Mouse (Mus musculus): ENCODE measurements at regions not wholly inside any gene's neighbourhood (a gene's known extent, or its start where the extent isn't known, plus 50 kb on each side); places are given as distances from the start of the nearest gene placed in this dataset.

DNA sequence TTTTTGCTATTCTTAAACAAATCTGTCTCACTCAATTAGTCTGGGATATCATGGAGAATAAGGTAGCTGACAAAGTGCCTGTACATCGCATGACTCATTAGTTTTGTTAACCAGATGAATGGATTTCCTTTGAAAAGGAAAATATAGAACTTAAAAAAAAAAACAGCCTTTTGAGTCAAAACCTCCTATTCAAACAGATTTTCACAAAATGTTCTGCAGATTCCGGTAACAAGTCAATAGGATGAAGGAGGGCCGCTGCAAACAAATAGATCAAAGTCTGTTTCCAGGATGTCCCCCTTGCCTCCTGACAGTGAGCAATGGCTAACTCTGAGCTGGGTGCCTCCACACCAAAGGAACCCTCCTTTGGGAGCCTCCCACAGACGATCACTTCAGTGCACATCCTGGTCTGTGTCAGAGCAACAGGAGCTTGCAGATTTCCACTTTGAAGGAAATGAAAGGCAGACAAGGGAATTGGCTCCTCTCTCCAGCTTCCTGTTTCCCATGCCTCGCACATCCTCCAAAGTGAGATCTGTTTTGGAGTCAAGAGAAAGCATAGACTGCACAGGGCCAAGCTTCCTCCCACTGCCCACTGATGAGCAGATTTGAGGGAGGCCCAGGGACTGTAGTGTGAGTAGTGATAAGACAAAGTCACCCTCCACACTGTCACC, 243.8 kb upstream of the Gadl1 start:
- DNase-seq (ENCODE audit: low read depth in 2 of 2, low spot score in 2 of 2): no peak

DNA sequence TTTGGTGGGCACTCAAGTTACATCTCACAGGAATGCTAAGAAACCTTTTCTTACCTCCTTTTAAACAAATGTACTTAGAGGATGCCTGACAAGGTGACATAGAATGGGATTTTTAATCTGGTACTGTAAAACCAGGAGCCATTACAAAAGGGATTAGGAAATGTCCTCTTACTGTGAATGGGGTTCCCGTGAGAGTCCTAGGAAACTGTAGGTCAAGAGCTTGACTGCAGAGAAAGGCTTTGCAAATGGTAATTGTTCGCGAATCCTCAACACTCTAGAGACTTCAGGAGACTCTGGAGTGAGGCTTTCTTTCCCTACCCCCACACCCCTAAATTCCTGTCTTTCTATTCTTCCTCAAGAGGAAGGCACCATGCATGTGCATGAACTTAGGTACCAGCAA, 242.7 kb upstream of the Gadl1 start:
- no peak for DNase-seq (ENCODE audit: low read depth in 2 of 2, low spot score in 2 of 2)

DNA sequence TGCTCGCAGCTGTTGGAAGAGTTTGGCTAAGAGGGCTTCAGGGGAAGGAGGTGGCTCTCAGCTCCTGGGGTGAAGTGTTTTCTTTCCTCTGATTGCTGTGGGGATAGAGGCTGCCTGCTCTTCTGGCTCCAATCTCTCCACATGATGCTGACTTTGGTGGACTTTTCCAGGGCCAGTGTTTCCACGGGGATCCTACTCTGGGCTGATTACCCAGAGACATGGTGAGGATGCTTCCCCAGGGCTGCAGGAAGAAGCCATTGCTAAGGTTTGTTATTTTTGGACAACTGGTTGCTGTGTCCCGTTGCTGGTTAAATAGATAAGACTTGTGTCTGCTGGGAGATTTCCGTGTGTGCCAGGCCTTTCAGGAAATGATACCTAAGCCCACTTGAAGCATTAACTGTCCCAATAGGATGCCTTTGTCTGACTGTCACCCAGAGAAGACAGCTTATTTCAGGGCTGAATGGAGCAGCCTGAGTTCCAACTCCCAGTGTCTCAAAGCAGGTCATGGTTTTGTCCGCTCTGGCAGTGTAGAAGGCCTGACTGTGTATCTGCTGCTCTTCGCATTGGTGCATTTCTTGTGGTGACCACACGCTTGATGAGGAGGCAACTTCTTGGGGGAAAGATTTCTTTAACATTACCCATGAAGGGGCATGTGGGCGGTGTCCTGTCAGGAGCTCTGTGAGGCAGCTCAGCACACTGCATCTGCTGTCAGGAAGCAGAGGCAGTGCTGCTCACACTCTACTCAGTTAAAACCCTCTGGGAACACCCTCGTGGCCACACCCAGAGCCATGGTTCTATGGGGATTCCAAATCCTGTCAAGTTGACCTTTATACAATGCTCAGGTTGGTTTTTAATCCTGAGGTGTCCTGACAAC, 228.3 kb upstream of the Gadl1 start:
- DNase-seq (ENCODE audit: low read depth in 2 of 2, low spot score in 2 of 2): no peak

DNA sequence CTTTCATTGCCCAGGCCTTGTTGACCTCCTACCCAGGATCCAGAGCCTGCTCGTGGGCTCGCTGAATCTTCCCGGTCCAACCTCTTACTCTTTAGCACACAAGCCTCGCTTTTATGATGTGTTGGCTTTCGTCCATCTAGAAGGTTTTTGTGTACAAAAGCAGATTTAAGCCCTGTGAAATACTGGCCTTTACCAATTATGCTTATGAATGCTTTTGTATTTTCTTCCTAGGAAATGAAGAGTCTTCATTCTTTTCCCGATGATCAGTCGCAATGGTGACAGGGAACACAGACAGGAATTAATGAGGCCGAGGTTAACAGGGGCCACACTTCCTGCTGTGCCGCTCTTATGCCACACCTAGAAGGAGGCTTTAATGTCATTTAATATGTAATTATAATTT, 227.4 kb upstream of the Gadl1 start:
- DNase-seq (ENCODE audit: low read depth in 2 of 2, low spot score in 2 of 2): no peak

DNA sequence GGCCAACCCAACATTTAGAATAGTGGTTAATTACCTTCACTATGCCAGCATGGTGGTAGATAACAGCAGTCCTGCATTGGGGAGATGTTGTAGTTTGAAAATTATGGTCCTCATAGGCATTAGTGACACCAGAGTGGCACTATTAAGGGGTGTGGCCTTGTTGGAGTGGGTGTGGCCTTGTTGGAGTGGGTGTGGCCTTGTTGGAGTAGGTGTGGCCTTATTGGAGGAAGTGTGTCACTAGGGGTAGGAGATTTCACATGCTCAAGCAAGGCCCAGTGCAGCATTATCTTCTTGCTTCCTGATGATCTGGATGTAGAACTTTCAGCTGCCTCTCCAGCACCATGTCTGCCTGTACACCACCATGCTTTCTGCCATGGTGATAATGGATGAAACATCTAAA, 225.3 kb upstream of the Gadl1 start:
- no peak for DNase-seq (ENCODE audit: low read depth in 2 of 2, low spot score in 2 of 2)

DNA sequence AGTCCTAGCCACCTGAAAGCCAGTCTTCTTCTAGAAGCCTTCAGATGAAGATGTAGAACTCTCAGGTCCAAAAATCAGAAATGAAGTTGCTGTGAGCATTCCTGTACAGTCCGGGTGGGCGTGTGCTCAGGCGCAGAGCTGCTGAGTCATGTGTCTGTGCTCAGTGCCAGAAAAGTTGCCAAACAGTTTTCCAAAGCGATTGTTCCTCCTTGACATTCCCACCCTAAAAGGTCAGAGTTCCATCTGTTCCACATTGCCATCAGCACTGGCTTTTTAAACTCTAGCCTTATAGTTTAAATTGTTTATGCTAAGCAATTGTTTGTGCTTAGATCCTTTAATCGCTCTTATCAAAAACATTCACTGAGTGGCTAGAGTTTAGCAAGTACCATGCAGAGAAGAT, 222.7 kb upstream of the Gadl1 start:
- no peak for DNase-seq (ENCODE audit: low read depth in 2 of 2, low spot score in 2 of 2)

DNA sequence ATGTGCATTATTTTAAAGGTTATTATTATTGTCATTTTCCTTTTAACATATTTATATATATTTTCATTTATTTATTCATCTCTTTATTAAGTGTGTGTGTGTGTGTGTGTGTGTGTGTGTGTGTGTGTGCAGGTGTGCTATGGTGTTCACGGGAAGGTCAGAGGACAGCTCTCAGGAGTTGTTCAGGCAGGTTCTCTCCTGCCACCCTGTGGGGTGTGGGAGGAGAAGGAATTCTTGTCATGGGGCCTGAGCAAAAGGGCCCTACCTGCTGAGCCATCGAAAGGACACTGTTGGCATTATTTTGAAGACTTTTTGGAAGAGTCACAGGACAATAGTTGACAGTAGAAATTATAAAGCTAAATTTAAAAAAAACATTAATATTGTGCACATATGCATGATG, 216.4 kb upstream of the Gadl1 start:
- DNase-seq (ENCODE audit: low read depth in 2 of 2, low spot score in 2 of 2): no peak

DNA sequence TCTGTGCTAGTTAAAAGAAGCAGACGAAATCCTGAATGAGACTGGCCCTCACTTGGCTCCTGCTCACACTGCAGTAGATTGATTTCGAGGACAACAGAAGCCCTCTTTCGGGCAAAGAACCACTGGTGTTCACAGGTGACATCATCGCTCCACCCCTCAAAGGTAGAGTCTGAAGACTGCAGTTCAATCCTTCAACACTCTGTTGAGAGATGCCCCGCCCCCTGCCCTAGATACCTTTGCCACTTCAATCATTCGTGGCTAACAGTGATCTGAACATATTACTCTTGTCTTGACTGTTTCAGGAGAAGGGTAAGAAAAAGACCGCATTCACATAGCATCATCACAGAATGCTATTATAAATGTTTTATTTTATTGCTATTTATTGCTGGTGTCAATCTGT, 205.5 kb upstream of the Gadl1 start:
- peak; percentile 36 to 60 for DNase-seq (ENCODE audit: low read depth in 2 of 2, low spot score in 2 of 2)

DNA sequence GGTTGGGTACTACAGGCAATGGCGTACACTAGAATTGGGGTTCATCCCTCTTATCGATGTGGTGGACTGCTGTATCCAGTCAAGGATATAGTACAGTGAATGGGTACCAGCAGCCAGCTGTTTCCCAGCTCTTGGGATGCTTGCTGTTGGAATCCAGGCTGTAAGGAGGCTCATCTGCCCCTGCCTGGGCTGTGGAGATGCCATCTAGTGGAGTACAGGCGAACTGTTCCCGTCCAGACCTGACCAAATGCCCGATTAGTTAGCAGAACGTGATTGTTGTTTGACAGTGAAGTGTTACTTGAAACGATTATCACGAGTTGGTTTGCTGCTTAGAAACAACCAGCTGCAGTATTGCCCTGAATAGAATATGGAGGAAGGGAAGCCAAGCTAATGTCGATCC, 205.0 kb upstream of the Gadl1 start:
- peak; percentile 25 to 48 for DNase-seq (ENCODE audit: low read depth in 2 of 2, low spot score in 2 of 2)

DNA sequence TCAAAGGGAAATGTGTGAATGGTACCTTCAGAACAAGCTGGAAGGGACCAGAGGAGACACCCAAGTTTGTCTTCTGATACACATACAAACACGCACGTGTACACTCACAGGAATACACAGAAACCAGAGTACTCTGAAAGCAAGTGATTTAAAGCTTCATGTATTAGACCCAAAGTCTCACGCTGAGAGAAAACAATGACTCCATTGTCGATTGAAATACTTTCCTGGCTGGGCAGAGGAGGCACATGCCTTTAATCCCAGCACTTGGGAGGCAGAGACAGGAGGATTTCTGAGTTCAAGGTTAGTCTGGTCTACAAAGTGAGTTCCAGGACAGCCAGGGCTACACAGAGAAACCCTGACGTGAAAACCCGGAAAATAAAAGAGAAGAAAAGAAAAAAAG, 203.5 kb upstream of the Gadl1 start:
- no peak for DNase-seq (ENCODE audit: low read depth in 2 of 2, low spot score in 2 of 2)

DNA sequence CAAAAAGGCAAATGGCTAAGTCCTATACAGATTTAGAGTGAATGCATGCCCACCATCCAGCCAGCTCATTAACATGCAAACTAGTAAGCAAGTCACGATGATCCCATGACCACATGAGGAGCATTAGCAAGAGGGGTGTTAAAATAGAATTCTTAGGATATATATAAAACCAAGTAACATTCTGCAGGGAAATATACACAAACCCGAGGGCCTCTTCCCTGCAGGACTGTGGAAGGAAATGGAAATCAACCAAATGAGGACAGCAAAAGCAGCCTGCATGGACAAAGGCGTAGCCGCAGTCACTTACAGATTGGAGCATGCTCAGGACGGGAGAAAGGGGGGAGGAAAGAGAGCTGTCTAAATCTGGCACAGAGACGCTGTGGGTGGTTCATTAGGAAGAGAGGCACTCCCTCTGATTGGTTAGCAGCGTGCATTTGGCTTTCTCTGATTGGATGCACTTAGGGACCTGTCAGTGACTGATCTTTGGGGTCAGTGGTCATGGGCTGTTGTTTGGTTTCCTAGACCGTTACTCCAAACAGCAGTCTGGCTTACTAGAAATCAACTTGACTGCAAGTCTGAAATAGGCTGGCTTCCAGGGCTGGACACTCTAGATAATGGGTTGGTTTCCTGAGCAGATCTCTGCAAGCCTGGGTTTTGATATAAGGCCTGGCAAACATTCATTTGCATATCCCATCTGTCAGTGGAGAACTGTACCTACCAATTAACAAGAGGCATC, 200.9 kb upstream of the Gadl1 start:
- DNase-seq (ENCODE audit: low read depth in 2 of 2, low spot score in 2 of 2): no peak

DNA sequence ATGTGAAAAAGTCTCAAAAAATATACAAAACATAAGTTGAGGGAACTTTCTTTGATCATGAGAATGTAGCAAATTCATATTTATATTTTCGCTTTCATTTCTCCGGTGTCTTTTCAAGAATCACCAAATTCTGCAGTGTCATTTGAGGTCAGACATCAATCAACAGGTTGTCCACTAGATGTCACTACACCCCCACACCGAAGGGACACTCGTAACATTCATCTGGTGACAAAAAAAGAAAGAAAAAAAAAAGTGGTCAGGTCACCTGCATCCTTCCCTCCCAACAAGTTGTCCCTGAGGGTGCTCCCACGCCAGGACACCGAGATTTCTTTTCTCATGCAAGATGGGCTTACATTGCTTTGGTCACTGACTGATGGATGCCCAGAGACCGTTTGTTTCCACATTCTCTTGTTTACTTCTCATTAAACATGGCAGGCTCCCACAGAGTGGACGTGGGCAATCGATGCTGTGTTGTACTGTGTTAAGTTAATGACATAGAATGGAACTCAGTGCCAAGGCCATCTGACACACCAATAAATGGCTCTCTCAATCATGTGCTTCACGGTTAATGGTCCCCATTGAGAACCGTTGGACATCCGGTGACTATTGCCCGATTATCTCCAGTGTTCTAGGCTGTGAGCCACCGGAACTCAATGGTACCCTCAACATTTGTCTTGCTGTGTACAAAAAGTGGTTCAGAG, 199.1 kb upstream of the Gadl1 start:
- peak in 1 of 2 experiments; percentile 14 for DNase-seq (ENCODE audit: low read depth in 2 of 2, low spot score in 2 of 2)

DNA sequence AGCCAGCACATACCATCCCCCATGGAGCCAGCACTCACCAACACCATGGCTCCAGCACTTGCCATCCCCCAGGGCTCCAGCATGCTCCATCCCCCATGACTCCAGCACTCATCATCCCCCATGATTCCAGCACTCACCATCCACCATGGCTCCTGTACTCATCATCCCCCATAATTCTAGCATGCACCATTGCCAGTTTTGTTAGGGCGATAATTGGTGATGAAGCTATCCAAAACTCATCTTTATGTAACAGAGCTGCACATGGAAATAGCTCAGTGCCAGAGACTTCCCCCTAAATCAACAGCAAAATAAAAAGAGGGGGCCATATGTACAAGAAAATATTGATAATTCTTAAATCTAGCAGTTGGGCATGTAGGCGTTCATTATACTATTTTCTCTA, 188.9 kb upstream of the Gadl1 start:
- no peak for DNase-seq (ENCODE audit: low read depth in 2 of 2, low spot score in 2 of 2)

DNA sequence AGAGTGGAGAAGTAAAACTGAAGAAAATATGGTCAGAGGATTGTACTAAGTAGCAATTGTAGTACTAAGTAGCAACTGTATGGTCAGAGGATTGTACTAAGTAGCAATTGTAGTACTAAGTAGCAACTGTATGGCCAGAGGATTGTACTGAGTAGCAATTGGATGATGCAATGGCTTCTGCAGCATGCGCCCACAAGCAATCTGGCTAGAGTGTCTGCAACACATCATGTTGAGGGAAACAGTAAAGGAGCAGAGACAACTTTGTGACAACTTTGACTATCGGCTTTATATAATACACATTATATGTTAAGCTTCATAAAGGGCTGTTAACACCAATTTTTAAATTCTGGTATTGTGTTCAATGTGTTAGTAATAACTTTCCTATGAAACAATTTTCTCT, 188.4 kb upstream of the Gadl1 start:
- no peak for DNase-seq (ENCODE audit: low read depth in 2 of 2, low spot score in 2 of 2)

DNA sequence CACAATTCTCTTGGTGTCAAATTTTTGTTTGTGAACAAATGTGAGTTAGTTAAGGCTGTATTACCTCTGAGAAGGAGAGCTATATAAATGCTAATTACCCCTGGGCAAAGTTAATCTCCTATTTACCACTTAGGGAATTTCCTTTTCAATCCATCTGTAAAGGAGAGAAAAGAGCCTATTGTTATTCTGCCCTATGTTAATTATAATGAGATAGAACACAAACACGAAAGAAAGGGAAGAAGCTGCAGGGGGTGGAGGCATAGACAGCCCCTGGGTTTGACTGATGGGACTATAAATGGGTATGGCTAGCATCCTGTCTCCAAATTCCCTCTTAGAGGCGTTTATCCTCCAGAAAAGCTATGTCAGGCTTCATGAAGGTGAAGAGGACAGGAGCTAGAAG, 185.2 kb upstream of the Gadl1 start:
- no peak for DNase-seq (ENCODE audit: low read depth in 2 of 2, low spot score in 2 of 2)

DNA sequence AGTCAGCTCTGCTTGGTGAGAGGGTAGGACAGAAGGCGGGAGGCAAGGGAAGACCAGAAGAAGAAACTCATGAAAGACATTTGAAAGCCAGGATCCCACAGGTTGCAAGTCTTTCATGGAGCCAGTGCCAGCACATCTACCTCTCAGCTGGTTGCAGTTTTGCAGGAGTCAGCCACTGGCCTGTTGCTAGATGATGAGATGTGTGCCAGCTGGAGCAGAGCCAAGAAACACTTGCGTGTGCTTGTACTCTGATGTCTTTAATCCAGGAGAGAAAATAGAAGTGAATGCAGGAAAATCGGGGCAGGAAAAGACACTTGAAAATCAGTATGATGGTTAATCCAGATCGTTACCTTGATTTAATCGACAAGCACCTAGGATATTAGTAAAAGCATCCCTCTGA, 181.9 kb upstream of the Gadl1 start:
- no peak for DNase-seq (ENCODE audit: low read depth in 2 of 2, low spot score in 2 of 2)

DNA sequence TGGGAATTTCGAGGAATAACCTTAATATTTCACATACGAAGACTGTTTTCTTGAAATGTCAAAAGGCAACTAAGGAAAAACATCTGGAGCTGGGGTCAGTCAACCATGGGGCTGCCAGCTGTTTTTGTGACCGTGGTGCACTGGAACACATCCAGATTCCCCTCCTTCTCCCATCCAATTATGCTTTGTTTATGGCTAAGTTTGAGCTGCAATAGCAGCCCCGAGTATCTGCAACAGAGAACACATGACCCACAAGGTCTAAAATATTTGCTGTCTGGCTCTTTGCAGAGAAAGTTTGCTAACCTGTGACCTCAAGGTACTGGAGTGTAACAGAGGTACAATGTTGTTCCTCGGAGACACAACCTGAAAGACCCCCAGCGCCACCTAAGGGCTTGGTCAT, 177.7 kb upstream of the Gadl1 start:
- DNase-seq (ENCODE audit: low read depth in 2 of 2, low spot score in 2 of 2): no peak

DNA sequence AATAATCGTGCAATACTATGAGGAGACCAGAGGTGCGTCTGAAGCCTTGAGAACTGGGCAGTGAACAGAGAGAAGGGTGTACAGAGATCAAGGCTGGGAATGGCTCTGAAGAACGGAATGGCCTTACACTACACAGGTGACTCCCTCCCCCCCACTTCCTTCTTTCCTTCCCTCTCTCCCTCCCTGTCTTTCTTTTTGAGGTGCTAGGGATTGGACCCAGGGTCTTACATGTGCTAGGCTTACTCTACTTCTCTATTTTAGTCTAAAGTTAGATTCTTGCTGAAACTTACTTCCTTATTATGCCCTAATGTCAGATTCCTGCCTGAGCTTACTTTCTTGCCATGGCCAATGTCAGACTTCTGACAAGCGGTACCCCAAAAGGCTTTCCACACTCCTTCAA, 176.2 kb upstream of the Gadl1 start:
- no peak for DNase-seq (ENCODE audit: low read depth in 2 of 2, low spot score in 2 of 2)

DNA sequence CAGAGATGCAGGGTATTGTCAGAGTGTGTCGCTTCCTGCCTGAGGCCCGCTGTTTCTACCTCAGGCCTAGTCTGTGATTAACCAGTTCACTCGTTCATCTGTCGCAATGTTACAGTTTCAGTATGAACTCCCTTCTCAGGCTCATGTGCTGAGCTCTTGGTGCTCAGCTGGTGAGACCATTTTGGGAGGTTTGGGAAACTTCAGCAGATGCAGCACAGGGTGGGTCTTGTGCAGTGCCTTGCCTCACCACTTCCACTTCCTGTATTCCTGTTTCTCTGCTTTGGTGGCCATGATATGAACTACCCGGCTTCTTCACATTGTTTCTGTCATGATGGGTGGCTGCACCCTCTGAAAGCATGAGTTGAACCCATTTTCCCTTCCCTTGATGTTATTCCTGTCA, 169.3 kb upstream of the Gadl1 start:
- no peak for DNase-seq (ENCODE audit: low read depth in 2 of 2, low spot score in 2 of 2)

DNA sequence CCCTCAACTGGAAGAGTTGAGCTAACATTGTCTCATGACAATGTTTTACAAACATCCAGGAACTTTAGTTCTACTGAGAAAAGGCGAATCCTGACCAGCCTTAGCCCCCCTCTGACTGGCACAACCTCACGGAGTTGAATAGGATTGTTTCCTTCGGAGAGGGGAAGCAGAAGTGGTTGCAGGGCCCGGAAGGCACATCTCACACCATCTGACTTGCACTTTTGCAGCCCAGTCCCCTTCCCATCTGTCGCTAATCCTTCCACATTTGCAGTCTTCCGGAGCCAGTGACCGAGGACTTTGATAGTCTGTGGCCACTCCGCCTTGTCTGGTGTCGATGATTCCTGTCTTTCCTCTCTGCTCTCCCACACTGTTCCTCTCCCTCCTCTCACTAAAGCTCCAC, 162.8 kb upstream of the Gadl1 start:
- no peak for DNase-seq (ENCODE audit: low read depth in 2 of 2, low spot score in 2 of 2)

DNA sequence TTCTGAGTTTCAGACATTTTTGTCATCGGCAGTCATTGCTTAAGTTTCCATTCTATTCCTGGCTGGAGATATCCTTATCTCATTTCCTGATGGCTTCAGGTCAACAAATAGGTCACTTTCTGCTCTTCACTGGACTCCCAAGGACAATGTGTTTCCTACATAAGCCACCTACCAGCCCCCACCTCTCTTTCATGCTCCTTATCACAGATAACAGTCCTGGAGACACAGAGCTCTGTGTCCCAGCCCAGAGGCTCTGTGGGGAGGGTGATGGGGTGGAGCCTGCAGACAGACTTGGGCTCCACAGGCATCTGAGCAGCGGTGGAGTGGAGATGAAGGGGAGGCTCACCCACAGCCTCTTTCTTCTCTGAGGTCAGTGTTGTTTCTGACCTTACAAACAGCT, 148.8 kb upstream of the Gadl1 start:
- DNase-seq (ENCODE audit: low read depth in 2 of 2, low spot score in 2 of 2): no peak

DNA sequence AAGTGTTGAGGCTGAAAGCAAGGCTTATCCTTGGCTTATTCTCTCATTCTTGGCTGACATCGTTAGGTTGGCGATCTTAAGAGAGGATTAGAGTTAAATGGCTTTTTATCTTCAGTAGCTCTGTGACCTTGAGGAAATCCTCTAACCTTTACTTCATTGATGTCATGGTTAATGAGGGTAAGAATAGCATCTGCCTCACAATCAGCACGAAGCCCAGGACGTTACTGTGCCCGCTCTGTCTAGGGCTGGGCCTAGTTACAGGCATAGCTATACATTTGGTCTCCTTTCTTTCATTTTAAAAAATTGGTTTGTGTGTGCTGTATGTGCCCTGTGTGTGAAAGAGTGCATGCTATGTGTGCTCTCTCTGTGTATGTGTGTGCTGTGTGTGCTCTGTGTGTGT, 145.1 kb upstream of the Gadl1 start:
- DNase-seq (ENCODE audit: low read depth in 2 of 2, low spot score in 2 of 2): no peak
